Mouse (Mus musculus) liver, embryonic 13.5 days (tissue): ENCODE results near the gene Abcc3. TPM values are rescaled to one million over a fixed set of nuclear protein-coding genes. Genes with fewer than 3 reads are reported as not detected.

Experiments
- ATAC-seq: fragments of 200-750 bp; cut with Nextera tagmentation; 2 replicates; pipeline ENCODE4 v1.8.0; 2017; ENCODE audit warnings: low read depth, mild to moderate bottlenecking, moderate number of reproducible peaks, moderate library complexity
- DNase-seq: peaks from one replicate; pipeline ENCODE4 v3.0.0; 2022
- H3K27ac ChIP-seq: fragments of 300-500 bp; sonication (generic); 2 replicates; pipeline ENCODE4 v1.5.1; 2015; ENCODE audit warnings: moderate library complexity, mild to moderate bottlenecking, inconsistent platforms
- H3K27me3 ChIP-seq: fragments of 300-500 bp; sonication (generic); 2 replicates; pipeline ENCODE4 v1.6.1; 2015; ENCODE audit warnings: mild to moderate bottlenecking, inconsistent platforms
- H3K36me3 ChIP-seq: fragments of 300-500 bp; sonication (generic); 2 replicates; pipeline ENCODE4 v1.6.1; 2015; ENCODE audit warnings: mild to moderate bottlenecking, inconsistent platforms
- H3K4me1 ChIP-seq: fragments of 300-500 bp; sonication (generic); replicated peaks from 2 replicates; pipeline ENCODE4 v1.6.1; 2015; ENCODE audit warnings: inconsistent platforms
- H3K4me2 ChIP-seq: fragments of 300-500 bp; sonication (generic); 2 replicates; pipeline ENCODE4 v1.6.1; 2015; ENCODE audit warnings: inconsistent platforms, mild to moderate bottlenecking, moderate library complexity
- H3K4me3 ChIP-seq: fragments of 300-500 bp; sonication (generic); replicated peaks from 2 replicates; pipeline ENCODE4 v1.5.1; 2015; ENCODE audit warnings: mild to moderate bottlenecking, inconsistent platforms
- H3K9ac ChIP-seq: fragments of 300-500 bp; sonication (generic); 2 replicates; pipeline ENCODE4 v1.6.1; 2015; ENCODE audit warnings: mild to moderate bottlenecking, inconsistent platforms
- H3K9me3 ChIP-seq: fragments of 300-500 bp; sonication (generic); replicated peaks from 2 replicates; pipeline ENCODE4 v1.6.1; 2016; ENCODE audit warnings: inconsistent platforms
- WGBS: fragments of 180-500 bp; shearing (Covaris S2); methylation state at CpG from one replicate; pipeline ENCODE4 v1.1.7; 2015; ENCODE audit not compliant: insufficient replicate concordance; 5-methylcytosine and 5-hydroxymethylcytosine counted together
- polyA plus RNA-seq: library from polyadenylated mRNA; unstranded; fragments of >200 nt; fragmentation: Nextera tagmentation; extraction: Ambion mirVana; gene quantifications from 2 replicates; pipeline ENCODE4 v1.2.1, GENCODE M21; 2015

The Abcc3 gene
- polyA plus RNA-seq, 1 experiment from 2014 or later = 4.3 TPM

GRCm38 (mm10) chr11:94420325-94420724 is 27.5 kb upstream of the Abcc3 start:
- no peak for DNase-seq

DNA sequence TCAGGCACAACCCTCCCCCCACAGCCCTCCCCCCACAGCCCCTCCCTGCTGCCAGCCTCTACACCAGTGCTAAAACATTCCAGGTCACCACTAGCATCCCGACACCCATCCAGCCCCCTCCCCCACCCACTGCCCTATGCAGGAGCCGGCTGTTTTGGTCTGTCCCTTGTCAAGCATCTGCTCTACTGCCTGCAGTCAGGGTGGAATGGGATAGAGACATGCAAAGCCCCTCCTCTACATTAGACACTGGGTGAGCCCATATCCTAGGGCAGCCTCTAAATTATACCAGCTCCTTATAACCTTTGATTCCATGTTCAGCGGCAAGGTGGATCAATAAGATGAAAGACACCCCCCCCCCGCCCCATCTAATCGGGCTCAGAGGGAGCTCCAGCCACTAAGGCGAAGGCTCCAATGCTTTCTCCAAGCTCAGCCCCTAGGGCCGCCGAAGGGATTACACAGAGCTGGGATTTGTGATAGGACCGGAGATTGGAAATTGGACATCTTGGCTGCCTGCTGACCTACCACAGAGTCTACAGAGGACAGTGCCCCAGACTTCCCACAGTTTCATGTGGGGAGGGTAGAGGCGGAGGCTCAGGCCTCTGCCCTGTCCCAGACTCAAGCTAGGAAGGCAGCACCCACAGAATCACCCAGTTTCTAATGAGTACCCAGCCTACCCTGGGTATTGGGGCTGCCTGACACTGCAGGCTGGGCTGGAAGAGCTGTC is 26.4 kb upstream of the Abcc3 start:
- H3K27me3 ChIP-seq = peaks cover 64% of the 10 kb centered on the region
- H3K4me2 ChIP-seq = no peak overlapping the region
- no peaks in the 10 kb centered on the region for H3K4me1 ChIP-seq
- 60% methylated on average over 10 of the region's 10 CpGs for WGBS
- no peaks in the 10 kb centered on the region for H3K9me3 ChIP-seq
- H3K9ac ChIP-seq = no peak overlapping the region
- ATAC-seq (no peak), DNase-seq (no peak)
- no peaks in the 10 kb centered on the region for H3K36me3 ChIP-seq
- no peak overlapping the region for H3K27ac ChIP-seq
- no peak overlapping the region for H3K4me3 ChIP-seq

More at GRCm38 (mm10) chr11:94420325-94420724, 27.5 kb upstream of the Abcc3 start:
- no peak overlapping the region for H3K4me3 ChIP-seq
- no peak overlapping the region for H3K9ac ChIP-seq
- no peak overlapping the region for H3K4me2 ChIP-seq
- H3K9me3 ChIP-seq = no peaks in the 10 kb centered on the region
- H3K27me3 ChIP-seq = peaks cover 61% of the 10 kb centered on the region
- no peak overlapping the region for H3K27ac ChIP-seq
- no peaks in the 10 kb centered on the region for H3K36me3 ChIP-seq
- 21% methylated on average over 7 of the region's 7 CpGs for WGBS
- H3K4me1 ChIP-seq = 0 out of 2 replicates have a peak, but pooled peaks cover under 1% of the 10 kb centered on the region
- no peak for ATAC-seq

- ATAC-seq = no peak
- Histone ChIP-seq H3K9ac (no peak overlapping the region), H3K4me3 (no peak overlapping the region), H3K9me3 (no peaks in the 10 kb centered on the region), H3K4me2 (no peak overlapping the region), H3K27me3 (peaks cover 89% of the 10 kb centered on the region), H3K27ac (no peak overlapping the region), H3K4me1 (no peaks in the 10 kb centered on the region), H3K36me3 (no peaks in the 10 kb centered on the region)
- DNase-seq = no peak
- 46% methylated on average over 4 of the region's 4 CpGs for WGBS
These were observed 21.2 kb upstream of the Abcc3 start for GRCm38 (mm10) chr11:94414042-94414441.

- ATAC-seq (no peak), DNase-seq (no peak)
- Histone ChIP-seq H3K27me3 (peaks cover 88% of the 10 kb centered on the region), H3K36me3 (no peaks in the 10 kb centered on the region), H3K4me3 (no peak overlapping the region), H3K4me1 (no peaks in the 10 kb centered on the region), H3K4me2 (no peak overlapping the region), H3K27ac (no peak overlapping the region), H3K9me3 (no peaks in the 10 kb centered on the region), H3K9ac (no peak overlapping the region)
- 35% methylated on average over 8 of the region's 8 CpGs for WGBS
These were observed 20.7 kb upstream of the Abcc3 start for GRCm38 (mm10) chr11:94413516-94413915.

DNA sequence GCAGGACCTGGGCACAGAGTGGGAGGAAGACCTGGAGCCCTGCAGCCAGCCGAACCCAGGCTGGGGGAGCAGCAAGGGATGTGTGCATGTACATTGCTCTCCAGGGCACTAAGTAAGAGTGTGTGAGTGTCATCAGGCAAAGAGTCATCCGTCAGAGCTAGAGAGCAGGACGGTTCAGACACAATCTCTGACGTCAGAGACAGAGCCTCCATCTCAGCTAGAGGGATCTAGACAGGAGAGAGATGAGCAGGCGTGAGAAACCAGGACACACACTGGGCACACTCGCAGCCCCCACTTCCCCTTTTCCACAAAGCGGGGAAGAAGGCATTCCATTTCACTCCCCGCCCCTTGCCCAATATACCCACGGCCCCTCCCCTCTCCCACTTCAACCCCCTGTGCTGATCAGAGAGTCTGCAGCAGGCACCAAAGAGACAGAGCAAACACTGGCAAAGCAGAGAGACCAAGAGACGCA is 20.2 kb upstream of the Abcc3 start:
- 12% methylated on average over 10 of the region's 10 CpGs for WGBS
- DNase-seq (no peak), ATAC-seq (no peak)
- H3K36me3 ChIP-seq = no peaks in the 10 kb centered on the region
- H3K4me3 ChIP-seq = no peak overlapping the region
- H3K9ac ChIP-seq = no peak overlapping the region
- H3K9me3 ChIP-seq = no peaks in the 10 kb centered on the region
- H3K27ac ChIP-seq = no peak overlapping the region
- H3K4me2 ChIP-seq = no peak overlapping the region
- no peaks in the 10 kb centered on the region for H3K4me1 ChIP-seq
- peaks cover 86% of the 10 kb centered on the region for H3K27me3 ChIP-seq

DNA sequence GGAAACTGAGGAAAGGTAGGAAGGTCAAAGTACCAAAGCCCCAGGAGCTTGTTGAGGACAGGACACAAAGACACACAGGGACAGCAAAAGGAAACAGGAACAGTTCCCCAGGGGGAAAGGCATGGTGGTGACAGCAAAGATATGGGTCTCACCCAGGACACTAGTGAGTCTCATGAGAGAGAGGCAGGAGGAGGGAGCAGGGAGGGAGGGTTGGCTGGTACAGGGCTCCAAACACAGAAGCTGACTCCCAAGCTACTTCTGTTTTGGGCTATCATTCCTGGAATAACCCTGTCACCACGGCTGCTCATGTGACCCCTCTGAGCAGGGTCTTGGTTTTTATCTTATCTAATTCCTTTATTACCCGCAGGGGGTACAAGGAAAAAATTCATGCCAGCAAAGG is 19.8 kb upstream of the Abcc3 start:
- H3K4me3 ChIP-seq = no peak overlapping the region
- peaks cover 84% of the 10 kb centered on the region for H3K27me3 ChIP-seq
- no peak overlapping the region for H3K27ac ChIP-seq
- no peak for DNase-seq
- no peak overlapping the region for H3K4me2 ChIP-seq
- H3K9ac ChIP-seq = no peak overlapping the region
- H3K9me3 ChIP-seq = no peaks in the 10 kb centered on the region
- no peak for ATAC-seq
- H3K36me3 ChIP-seq = no peaks in the 10 kb centered on the region
- WGBS = 23% methylated on average over 2 of the region's 2 CpGs
- H3K4me1 ChIP-seq = no peaks in the 10 kb centered on the region

DNA sequence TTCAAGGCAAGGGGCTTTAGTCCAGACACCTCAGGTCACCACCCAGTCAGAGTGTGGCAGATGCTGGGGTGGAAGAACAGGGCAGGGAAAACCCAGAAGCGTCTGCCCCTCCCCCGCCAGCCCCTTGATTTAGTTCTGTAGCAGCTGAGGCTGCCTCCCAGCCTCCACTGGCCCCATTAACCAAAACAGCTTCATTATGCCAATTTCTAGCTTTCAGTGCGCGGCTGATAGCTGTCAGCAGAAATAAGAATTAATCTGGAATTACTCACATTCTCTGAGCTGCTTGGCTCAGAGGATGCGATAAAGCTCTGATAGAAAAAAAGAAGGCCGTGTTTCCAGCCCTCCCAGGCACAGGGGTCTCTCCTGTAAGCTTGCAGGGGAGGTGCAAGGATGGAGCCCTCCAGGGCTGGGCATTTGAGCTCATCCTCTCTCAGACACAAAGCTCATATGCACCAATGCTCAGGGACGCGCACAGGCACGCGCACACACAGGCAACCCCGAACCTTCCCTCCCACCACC is 15.1 kb upstream of the Abcc3 start:
- no peak for DNase-seq
- no peak for ATAC-seq
- no peak overlapping the region for H3K27ac ChIP-seq
- H3K9ac ChIP-seq = no peak overlapping the region
- no peaks in the 10 kb centered on the region for H3K9me3 ChIP-seq
- H3K4me2 ChIP-seq = no peak overlapping the region
- no peaks in the 10 kb centered on the region; the same call in 1 of the 2 replicates for H3K4me1 ChIP-seq
- peaks cover 63% of the 10 kb centered on the region for H3K27me3 ChIP-seq
- no peaks in the 10 kb centered on the region for H3K36me3 ChIP-seq
- 52% methylated on average over 11 of the region's 11 CpGs for WGBS
- no peak overlapping the region for H3K4me3 ChIP-seq

DNA sequence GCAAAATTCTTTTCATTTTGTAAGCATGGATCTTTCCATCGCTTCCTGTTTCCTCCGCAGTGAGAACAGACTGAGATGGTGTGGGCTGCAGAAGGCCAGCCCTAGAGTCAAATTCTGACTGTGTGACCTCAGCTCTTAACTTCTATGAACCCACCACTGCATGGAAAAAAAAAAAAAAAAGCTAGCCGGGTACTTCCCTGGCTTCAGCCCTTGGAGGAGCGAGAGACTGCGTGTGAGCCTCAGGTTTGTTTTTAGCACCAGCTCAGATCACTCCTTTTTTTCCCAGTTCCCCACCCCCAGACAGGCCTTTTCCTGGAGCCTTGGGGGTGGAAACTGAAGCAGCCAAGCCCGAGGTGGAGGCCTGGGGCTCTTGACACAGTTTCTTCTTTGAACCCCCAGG is 12.6 kb upstream of the Abcc3 start:
- Histone ChIP-seq H3K4me3 (no peak overlapping the region), H3K9me3 (no peaks in the 10 kb centered on the region), H3K27ac (no peak overlapping the region), H3K4me2 (no peak overlapping the region), H3K9ac (no peak overlapping the region), H3K27me3 (peaks cover 49% of the 10 kb centered on the region; the same call in 1 of the 2 replicates), H3K4me1 (no peaks in the 10 kb centered on the region; the same call in 1 of the 2 replicates), H3K36me3 (no peaks in the 10 kb centered on the region)
- 40% methylated on average over 6 of the region's 6 CpGs for WGBS
- DNase-seq = no peak
- ATAC-seq = no peak

- ATAC-seq (0 out of 2 replicates have a peak, but pooled peaks have one; percentile 34), DNase-seq (peak; percentile 52)
- H3K4me3 ChIP-seq = no peak overlapping the region
- H3K27ac ChIP-seq = no peak overlapping the region
- no peaks in the 10 kb centered on the region for H3K36me3 ChIP-seq
- H3K4me2 ChIP-seq = no peak overlapping the region
- 15% methylated on average over 11 of the region's 11 CpGs for WGBS
- H3K9me3 ChIP-seq = no peaks in the 10 kb centered on the region
- H3K9ac ChIP-seq = no peak overlapping the region
- peaks cover 43% of the 10 kb centered on the region; the same call in 1 of the 2 replicates for H3K27me3 ChIP-seq
- no peaks in the 10 kb centered on the region; the same call in 1 of the 2 replicates for H3K4me1 ChIP-seq
These were observed 12.0 kb upstream of the Abcc3 start for GRCm38 (mm10) chr11:94404641-94405260.

- ATAC-seq (no peak), DNase-seq (no peak)
- Histone ChIP-seq H3K9me3 (no peaks in the 10 kb centered on the region), H3K4me3 (no peak overlapping the region), H3K27me3 (peaks cover 37% of the 10 kb centered on the region; the same call in 1 of the 2 replicates), H3K9ac (no peak overlapping the region), H3K27ac (no peak overlapping the region), H3K36me3 (no peaks in the 10 kb centered on the region), H3K4me1 (no peaks in the 10 kb centered on the region; the same call in 1 of the 2 replicates), H3K4me2 (no peak overlapping the region)
- WGBS = 53% methylated on average over 5 of the region's 5 CpGs
These were observed 11.4 kb upstream of the Abcc3 start for GRCm38 (mm10) chr11:94404178-94404577.

DNA sequence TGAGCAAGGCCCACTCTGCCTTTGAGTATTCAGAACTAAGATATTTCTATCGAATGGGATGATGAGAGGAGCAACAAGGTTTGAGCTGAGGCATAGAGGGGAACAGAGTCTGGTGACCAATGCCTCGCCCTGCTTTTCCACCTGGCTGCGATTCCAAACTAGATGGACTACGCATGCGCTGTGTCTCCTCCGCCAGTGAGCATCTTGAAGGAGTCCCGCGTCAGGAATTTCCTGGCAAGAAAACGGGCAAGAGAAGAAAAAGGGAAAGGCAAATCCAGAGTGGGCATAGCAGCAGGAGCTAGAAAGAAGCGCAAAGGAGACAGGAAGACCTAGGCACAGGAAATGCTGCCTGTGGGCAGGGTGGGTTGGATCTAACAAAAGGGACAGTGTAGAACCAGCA is 11.0 kb upstream of the Abcc3 start:
- H3K27me3 ChIP-seq = peaks cover 33% of the 10 kb centered on the region; the same call in 1 of the 2 replicates
- DNase-seq = no peak
- ATAC-seq = no peak
- no peaks in the 10 kb centered on the region for H3K9me3 ChIP-seq
- H3K36me3 ChIP-seq = no peaks in the 10 kb centered on the region
- 71% methylated on average over 10 of the region's 10 CpGs for WGBS
- no peak overlapping the region for H3K27ac ChIP-seq
- H3K9ac ChIP-seq = no peak overlapping the region
- H3K4me1 ChIP-seq = no peaks in the 10 kb centered on the region; the same call in 1 of the 2 replicates
- no peak overlapping the region for H3K4me2 ChIP-seq
- no peak overlapping the region for H3K4me3 ChIP-seq
